Mouse (Mus musculus) right cerebral cortex, postnatal 36 days (tissue): ENCODE measurements around the gene Krtap16-3.

ENCODE experiments used
- DNase-seq, 2 experiments: peaks; one replicate each; pipeline ENCODE4 v3.0.0; 2022; ENCODE audit warnings: low spot score in 2 of 2, mixed read lengths in 1 of 2

Gene Krtap16-3

DNA sequence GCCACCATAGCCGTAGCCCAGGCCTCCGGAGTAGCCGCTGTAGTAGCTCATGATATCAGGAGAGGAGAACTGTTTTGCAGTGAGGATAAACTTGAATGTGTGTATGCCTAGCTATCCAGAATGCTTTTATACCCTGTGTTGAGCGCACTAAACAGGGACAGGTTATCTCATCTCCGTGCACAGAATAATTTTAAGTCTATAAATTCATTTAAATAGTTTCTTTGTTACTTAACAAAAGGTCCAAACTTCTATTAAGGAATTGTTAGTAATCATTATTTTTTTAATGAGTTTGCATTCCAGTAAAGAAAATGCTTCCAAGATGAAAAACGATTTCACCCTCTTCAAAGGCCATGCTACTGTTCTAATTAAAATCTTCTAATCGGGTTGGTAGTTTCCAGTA is at the start of gene Krtap16-3:
Krtap16-3 (minus strand) TSS at position 101 of the 400 bp plus-strand sequence.
- no peak for DNase-seq

DNA sequence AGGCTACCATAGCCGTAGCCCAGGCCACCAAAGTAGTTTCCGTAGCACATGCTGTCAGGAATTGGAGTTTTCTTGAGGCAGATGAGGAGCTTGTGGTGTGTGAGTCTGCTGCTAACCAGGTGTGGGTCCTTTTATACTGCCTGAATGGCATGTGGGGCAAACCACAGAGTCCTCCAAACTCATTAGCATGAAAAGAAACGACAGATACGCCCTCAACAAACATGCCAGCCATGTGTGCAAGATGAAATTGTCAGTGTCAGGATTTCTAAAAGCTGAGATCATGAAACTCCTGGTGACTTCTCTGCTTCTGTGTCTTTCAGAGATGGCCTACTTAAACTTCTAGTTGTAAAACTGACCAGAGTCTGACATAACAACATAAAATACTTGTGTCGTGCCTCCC is 48.0 kb upstream of the Krtap16-3 start, which contains the start of gene Krtap22-2:
Krtap22-2 (minus strand) TSS at position 101 of the 400 bp plus-strand sequence.
- DNase-seq, result no peak

- no peak for DNase-seq
Observed at GRCm38 (mm10) chr16:88941106-88941505, 21.6 kb downstream of the Krtap16-3 start.

GRCm38 (mm10) chr16:88938252-88938651 is 24.4 kb downstream of the Krtap16-3 start:
- no peak for DNase-seq

GRCm38 (mm10) chr16:88932165-88932564 is 30.5 kb downstream of the Krtap16-3 start, which contains the start of gene Krtap19-9b:
Gene Krtap19-9b, minus strand, starts transcription at chr16:88932265.
- no peak for DNase-seq
